Mouse (Mus musculus) cerebellum, adult 9-10 months (tissue): ENCODE results near the gene Exosc3.

Experiments used
- DNase-seq: peaks from one replicate; pipeline ENCODE4 v3.0.0; 2022

Exosc3 gene

GRCm38 (mm10) chr4:45279292-45279691 lies 63.2 kb downstream of the Exosc3 start:
- DNase-seq: no peak

GRCm38 (mm10) chr4:45275770-45276169 lies 66.8 kb downstream of the Exosc3 start:
- no peak for DNase-seq

- DNase-seq: no peak
Observed at GRCm38 (mm10) chr4:45271041-45271452, 71.5 kb downstream of the Exosc3 start.

GRCm38 (mm10) chr4:45267883-45268282 lies 74.6 kb downstream of the Exosc3 start:
- no peak for DNase-seq
